Mouse (Mus musculus) layer of hippocampus, postnatal 14 days (tissue): ENCODE measurements around the gene Aktip. TPM values are rescaled to one million over a fixed set of nuclear protein-coding genes. Genes with fewer than 3 reads are reported as not detected.

Experiments
- DNase-seq, 2 experiments: peaks; one replicate each; pipeline ENCODE4 v3.0.0; 2021 to 2022; ENCODE audit warnings: low spot score in 2 of 2, mixed read lengths in 1 of 2
- total RNA-seq, 2 experiments: library from RNA; stranded (reverse); gene quantifications; 2 replicates each; pipeline ENCODE4 v1.2.3; 2021

The Aktip gene
- total RNA-seq, 2 experiments from 2014 or later: 62.6 to 65.3 TPM

- peak; percentile 99 to 100 for DNase-seq
Observed at GRCm38 (mm10) chr8:91134070-91134475, 65.7 kb downstream of the Aktip start.

- peak in 1 of 2 experiments; percentile 25 for DNase-seq
Observed at GRCm38 (mm10) chr8:91133441-91134069, 66.2 kb downstream of the Aktip start.

- no peak for DNase-seq
Observed at GRCm38 (mm10) chr8:91132731-91133130, 67.0 kb downstream of the Aktip start.

- DNase-seq: no peak
Observed at GRCm38 (mm10) chr8:91126786-91127185, 73.0 kb downstream of the Aktip start.

GRCm38 (mm10) chr8:91124315-91124714, 75.5 kb downstream of the Aktip start:
- no peak for DNase-seq

- DNase-seq: no peak
Observed at GRCm38 (mm10) chr8:91118131-91118530, 81.6 kb downstream of the Aktip start.

- DNase-seq: no peak
Observed at GRCm38 (mm10) chr8:91117537-91117936, 82.2 kb downstream of the Aktip start.

- DNase-seq: no peak
Observed at GRCm38 (mm10) chr8:91114910-91115309, 84.9 kb downstream of the Aktip start.

GRCm38 (mm10) chr8:91114428-91114827, 85.3 kb downstream of the Aktip start:
- no peak for DNase-seq

GRCm38 (mm10) chr8:91111868-91112477, 87.8 kb downstream of the Aktip start:
- no peak for DNase-seq

- no peak for DNase-seq
Observed at GRCm38 (mm10) chr8:91106271-91106670, 93.5 kb downstream of the Aktip start.

GRCm38 (mm10) chr8:91098106-91098505, 101.7 kb downstream of the Aktip start:
- DNase-seq: no peak

GRCm38 (mm10) chr8:91094135-91094534, 105.6 kb downstream of the Aktip start:
- no peak for DNase-seq

GRCm38 (mm10) chr8:91089601-91090000, 110.2 kb downstream of the Aktip start:
- DNase-seq: no peak

- DNase-seq: no peak
Observed at GRCm38 (mm10) chr8:91088452-91088851, 111.3 kb downstream of the Aktip start.

- DNase-seq: no peak
Observed at GRCm38 (mm10) chr8:91082428-91082827, 117.3 kb downstream of the Aktip start.

- no peak for DNase-seq
Observed at GRCm38 (mm10) chr8:91081911-91082310, 117.9 kb downstream of the Aktip start.

- no peak for DNase-seq
Observed at GRCm38 (mm10) chr8:91079678-91080077, 120.1 kb downstream of the Aktip start.

- no peak for DNase-seq
Observed at GRCm38 (mm10) chr8:91077077-91077867, 122.5 kb downstream of the Aktip start.

GRCm38 (mm10) chr8:91070275-91070859, 129.4 kb downstream of the Aktip start:
- DNase-seq: peak; percentile 56 to 82

GRCm38 (mm10) chr8:91069834-91070233, 129.9 kb downstream of the Aktip start, which contains the start of gene Rbl2:
TSS of gene Rbl2 (plus strand) at chr8:91070057.
- peak; percentile 93 to 97 for DNase-seq

- DNase-seq: no peak
Observed at GRCm38 (mm10) chr8:91069407-91069806, 130.4 kb downstream of the Aktip start.
